25 mouse cellular contexts compared by ENCODE assay signal in genomic region chr1:161396351-161396750, GRCm38 (mm10). TPM values are rescaled to one million over a fixed set of nuclear protein-coding genes. Genes with fewer than 3 reads are reported as not detected.
DNase-seq lines count a peak whose midpoint lies in the region; ATAC-seq lines count a peak whose summit lies in the region.
"Had no signal": no experiment of that assay in that cellular context is flagged by ENCODE, and none has a peak within 500 bp of the region (broad histone marks: within the 10 kb centered on the region; RNA-seq: fewer than 3 reads in every experiment).

No protein-coding gene starts in this region.

- H3K4me2 ChIP-seq in liver, embryonic 11.5 days: no peak overlapping the region
- H3K4me2 ChIP-seq in intestine, embryonic 16.5 days (ENCODE audit: low read depth, low read length): no peak overlapping the region
- H3K4me2 ChIP-seq in stomach, embryonic 14.5 days (replicated peaks; ENCODE audit: low read depth, low read length): no peak overlapping the region
- H3K4me2 ChIP-seq: heart, embryonic 12.5 days; liver, embryonic 13.5 days; midbrain, embryonic 12.5 days had no signal

- no peak overlapping the region for H3K9ac ChIP-seq in liver, embryonic 11.5 days (ENCODE audit: low read depth, low read length)
- no peak overlapping the region for H3K9ac ChIP-seq in intestine, embryonic 16.5 days (ENCODE audit: low read depth, low read length)
- no peak overlapping the region for H3K9ac ChIP-seq in stomach, embryonic 14.5 days (replicated peaks; ENCODE audit: low read depth, low read length)
- H3K9ac ChIP-seq: heart, embryonic 12.5 days; liver, embryonic 13.5 days; midbrain, embryonic 12.5 days had no signal

- no peak overlapping the region for H3K27ac ChIP-seq in liver, embryonic 11.5 days (ENCODE audit: low read depth, low read length)
- H3K27ac ChIP-seq in intestine, embryonic 16.5 days (ENCODE audit: low read length): no peak overlapping the region
- no peak overlapping the region for H3K27ac ChIP-seq in stomach, embryonic 14.5 days (ENCODE audit: low read length)
- H3K27ac ChIP-seq: embryonic facial prominence, embryonic 10.5 days; liver, embryonic 13.5 days; midbrain, embryonic 12.5 days had no signal

- H3K27me3 ChIP-seq in liver, embryonic 11.5 days (replicated peaks; ENCODE audit: control insufficient read depth, insufficient read depth, low read length): no peaks in the 10 kb centered on the region
- H3K27me3 ChIP-seq in intestine, embryonic 16.5 days (replicated peaks; ENCODE audit: control insufficient read depth, insufficient read depth, low read length): no peaks in the 10 kb centered on the region
- H3K27me3 ChIP-seq in stomach, embryonic 14.5 days (ENCODE audit: control insufficient read depth, insufficient read depth, low read length): no peaks in the 10 kb centered on the region
- H3K27me3 ChIP-seq: heart, embryonic 12.5 days; liver, embryonic 13.5 days; midbrain, embryonic 12.5 days had no signal

- H3K4me3 ChIP-seq in liver, embryonic 11.5 days (ENCODE audit: low read depth, low read length): no peak overlapping the region
- H3K4me3 ChIP-seq in intestine, embryonic 16.5 days (ENCODE audit: low read length): no peak overlapping the region
- no peak overlapping the region for H3K4me3 ChIP-seq in stomach, embryonic 14.5 days (ENCODE audit: low read depth, low read length)
- H3K4me3 ChIP-seq: embryonic facial prominence, embryonic 10.5 days; erythroblast, embryonic 14.5 days; heart, embryonic 12.5 days; liver, embryonic 13.5 days; midbrain, embryonic 12.5 days; myocyte had no signal

- H3K9me3 ChIP-seq in liver, embryonic 11.5 days (ENCODE audit: control insufficient read depth, low read length): no peaks in the 10 kb centered on the region
- H3K9me3 ChIP-seq in intestine, embryonic 16.5 days (ENCODE audit: control insufficient read depth, low read length): no peaks in the 10 kb centered on the region
- H3K9me3 ChIP-seq in stomach, embryonic 14.5 days (ENCODE audit: control insufficient read depth, low read depth, low read length): no peaks in the 10 kb centered on the region
- H3K9me3 ChIP-seq: embryonic facial prominence, embryonic 10.5 days; heart, embryonic 12.5 days; liver, embryonic 13.5 days; midbrain, embryonic 12.5 days had no signal

- no peak for DNase-seq in liver, embryonic 11.5 days (ENCODE audit: low spot score)
- no peak for DNase-seq in liver
- no peak for DNase-seq in testis, postnatal 10 days (ENCODE audit: low spot score)
- DNase-seq in gastrocnemius, postnatal 10 days: no peak
- DNase-seq in kidney, adult 11 months: no peak
- DNase-seq: adrenal gland, postnatal 25 days; cerebellum, adult 9-11 months; gastrocnemius, postnatal 14 days; heart, postnatal 36 days; kidney, postnatal 25 days; liver, embryonic 13.5 days had no signal

- H3K36me3 ChIP-seq in liver, embryonic 11.5 days (ENCODE audit: control insufficient read depth, insufficient read depth, low read length): no peaks in the 10 kb centered on the region
- H3K36me3 ChIP-seq in intestine, embryonic 16.5 days (ENCODE audit: control insufficient read depth, insufficient read depth, low read length): no peaks in the 10 kb centered on the region
- H3K36me3 ChIP-seq in stomach, embryonic 14.5 days (ENCODE audit: control insufficient read depth, insufficient read depth, low read length): no peaks in the 10 kb centered on the region
- H3K36me3 ChIP-seq: embryonic facial prominence, embryonic 10.5 days; heart, embryonic 12.5 days; liver, embryonic 13.5 days; midbrain, embryonic 12.5 days had no signal

- H3K4me1 ChIP-seq in liver, embryonic 11.5 days (replicated peaks; ENCODE audit: control insufficient read depth, insufficient read depth, low read length): no peaks in the 10 kb centered on the region
- H3K4me1 ChIP-seq in intestine, embryonic 16.5 days (ENCODE audit: control insufficient read depth, insufficient read depth, low read length): peaks cover 9% of the 10 kb centered on the region
- 0 out of 2 replicates have a peak, but pooled peaks cover 4% of the 10 kb centered on the region for H3K4me1 ChIP-seq in stomach, embryonic 14.5 days (ENCODE audit: control insufficient read depth, insufficient read depth, low read length)
- H3K4me1 ChIP-seq: midbrain, embryonic 12.5 days had no signal

- 57% methylated on average over 10 of the region's 10 CpGs for WGBS in liver, embryonic 11.5 days
- WGBS in intestine, embryonic 16.5 days: 66% methylated on average over 10 of the region's 10 CpGs
- 67% methylated on average over 10 of the region's 10 CpGs for WGBS in stomach, embryonic 14.5 days

- peak; percentile 26; the same call in 1 of the 2 replicates for ATAC-seq in liver, embryonic 11.5 days (replicated peaks; ENCODE audit: low FRiP score)
- peak; percentile 83 for ATAC-seq in CD4-positive, CD25-positive, alpha-beta regulatory T cell, adult 4 months
- ATAC-seq in intestine, embryonic 16.5 days: peak; percentile 72
- ATAC-seq in stomach, embryonic 14.5 days (ENCODE audit: insufficient number of reproducible peaks, insufficient read depth, low FRiP score, low read depth): 0 out of 2 replicates have a peak, but pooled peaks have one; percentile 42

RNA-seq across cellular contexts. Expression of gene Tnfsf4, which starts 1.1 kb away (rescaled TPM):
- polyA plus RNA-seq in liver, embryonic 11.5 days (2014; fragmentation: Nextera tagmentation; extraction: Ambion mirVana): not detected in 2 replicates
- polyA plus RNA-seq in CD4-positive, CD25-positive, alpha-beta regulatory T cell, adult 4 months (2017; shearing (Covaris generic)): 1 to 10 TPM in 1 of 2 experiments, under 1 TPM in 1; 0.35 to 1.3 TPM
- not detected in 2 replicates for polyA plus RNA-seq in intestine, embryonic 16.5 days (2015; fragmentation: Nextera tagmentation; extraction: Ambion mirVana)
- polyA plus RNA-seq in stomach, embryonic 14.5 days (2014; fragmentation: Nextera tagmentation; extraction: Ambion mirVana): 0.18 TPM in 1 of 2 replicates, not detected in the other
- total RNA-seq in gastrocnemius, postnatal 10 days (2021): not detected
- total RNA-seq: adrenal gland, postnatal 25 days; gastrocnemius, postnatal 14 days; heart, postnatal 36 days; layer of hippocampus, postnatal 25 days; left cerebral cortex, postnatal 36 days; MEL had no signal
- polyA plus RNA-seq: embryonic facial prominence, embryonic 10.5 days; erythroblast, embryonic 14.5 days; heart, embryonic 12.5 days; intestine, embryonic 14.5 days; lung, embryonic 16.5 days; myocyte; urinary bladder, adult 2 months had no signal

Comparison
In these comparisons a context has a peak if more than half of its experiments do, and no peak if none do; other contexts are left out.
1. ATAC-seq: peak in every context shown above with its lines; median percentile 83 in CD4-positive, CD25-positive, alpha-beta regulatory T cell, adult 4 months; 72 in intestine, embryonic 16.5 days; 42 in stomach, embryonic 14.5 days; 26 in liver, embryonic 11.5 days.